Comparison of ENCODE assay signal across 22 mouse cellular contexts in genomic region chr6:108892589-108892988, GRCm38 (mm10).
"Had no signal": no experiment of that assay in that cellular context is flagged by ENCODE, and none has a peak within 500 bp of the region (broad histone marks: within the 10 kb centered on the region; RNA-seq: fewer than 3 reads in every experiment).

No protein-coding gene starts in this region.

- H3K4me3 ChIP-seq: liver, embryonic 15.5 days; lung, embryonic 15.5 days; megakaryocyte, embryonic 14.5 days; midbrain, embryonic 10.5 days; midbrain, embryonic 12.5 days; myocyte; neural tube, embryonic 13.5 days; neural tube, embryonic 15.5 days had no signal

- H3K27ac ChIP-seq: liver, embryonic 15.5 days; lung, embryonic 15.5 days; midbrain, embryonic 10.5 days; midbrain, embryonic 12.5 days; neural tube, embryonic 13.5 days; neural tube, embryonic 15.5 days had no signal

- H3K36me3 ChIP-seq: liver, embryonic 15.5 days; lung, embryonic 15.5 days; midbrain, embryonic 10.5 days; midbrain, embryonic 12.5 days; neural tube, embryonic 13.5 days; neural tube, embryonic 15.5 days had no signal

- H3K9ac ChIP-seq: liver, embryonic 15.5 days; liver, postnatal 0 days; lung, embryonic 15.5 days; midbrain, embryonic 12.5 days; neural tube, embryonic 13.5 days; neural tube, embryonic 15.5 days had no signal

- ATAC-seq: liver, postnatal 0 days; lung, postnatal 0 days; midbrain, embryonic 16.5 days had no signal

- DNase-seq: liver, postnatal 0 days; lung, adult 2 months; lung, postnatal 4 days; midbrain, embryonic 14.5 days; retina, postnatal 1 day; right cerebral cortex, adult 18-20 months; right cerebral cortex, postnatal 25 days; right cerebral cortex, postnatal 4 days; spleen, adult 18-20 months; thymus, adult 18-20 months; thymus, postnatal 14 days; thymus, postnatal 36 days had no signal

- H3K27me3 ChIP-seq: liver, embryonic 15.5 days; lung, embryonic 15.5 days; megakaryocyte, embryonic 14.5 days; midbrain, embryonic 12.5 days; neural tube, embryonic 13.5 days; neural tube, embryonic 15.5 days had no signal

- H3K4me1 ChIP-seq: liver, embryonic 15.5 days; lung, embryonic 15.5 days; midbrain, embryonic 10.5 days; midbrain, embryonic 12.5 days; neural tube, embryonic 13.5 days; neural tube, embryonic 15.5 days had no signal
